Mouse (Mus musculus) urinary bladder, adult 18-20 months (tissue): ENCODE measurements around the gene Adamts16.
A peak's percentile ranks its signal among the peaks of the same experiment; 100 is the strongest.

Experiments
- DNase-seq, 2 experiments: peaks; one replicate each; pipeline ENCODE4 v3.0.0; 2022; ENCODE audit warnings: low spot score in 2 of 2, mixed read lengths in 2 of 2

Adamts16 gene

DNA sequence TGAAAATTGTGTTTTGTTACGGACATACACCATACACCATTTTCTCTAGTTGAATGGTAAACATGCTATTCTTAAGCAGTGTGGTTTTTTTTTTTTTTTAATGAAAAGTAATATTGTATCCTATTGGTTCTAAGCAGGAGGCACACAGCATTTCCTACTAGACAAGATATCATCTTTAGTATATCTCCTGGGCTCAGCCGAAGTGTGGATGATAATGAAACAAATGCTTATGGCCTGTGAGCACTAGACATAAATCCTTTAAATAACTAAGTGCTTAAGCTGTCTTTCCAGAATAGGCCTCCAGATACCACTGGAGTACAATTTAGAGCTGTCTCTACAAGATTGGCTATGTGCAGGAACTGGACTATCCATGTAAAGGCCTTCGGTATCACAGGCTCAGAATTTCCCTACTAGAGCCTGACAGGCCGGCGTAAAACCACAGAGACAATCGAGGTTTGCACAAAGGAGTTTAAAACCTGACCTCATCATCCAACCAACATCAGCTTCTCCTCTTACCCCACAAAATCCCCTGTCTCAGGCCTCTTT is 8.9 kb downstream of the Adamts16 start:
- no peak for DNase-seq

DNA sequence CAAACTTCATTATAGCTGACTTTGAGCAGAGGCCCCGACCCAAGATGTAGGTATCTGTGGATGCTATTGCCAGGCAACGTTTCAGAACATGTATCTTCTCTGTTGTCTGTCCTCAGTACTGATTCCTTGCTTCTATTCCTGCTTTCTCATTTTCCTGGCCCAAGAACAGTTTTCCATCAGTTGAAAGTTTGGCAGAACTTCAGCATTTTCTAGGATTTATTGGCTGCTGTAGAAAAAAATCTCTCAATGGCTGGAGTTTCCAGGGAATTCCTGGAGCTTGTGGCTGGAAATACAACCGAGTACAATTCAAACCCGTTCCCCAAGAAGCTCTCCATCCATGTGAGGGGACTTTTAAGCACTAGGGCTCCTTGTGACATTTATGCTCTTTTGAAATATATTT is 10.6 kb downstream of the Adamts16 start:
- no peak for DNase-seq

DNA sequence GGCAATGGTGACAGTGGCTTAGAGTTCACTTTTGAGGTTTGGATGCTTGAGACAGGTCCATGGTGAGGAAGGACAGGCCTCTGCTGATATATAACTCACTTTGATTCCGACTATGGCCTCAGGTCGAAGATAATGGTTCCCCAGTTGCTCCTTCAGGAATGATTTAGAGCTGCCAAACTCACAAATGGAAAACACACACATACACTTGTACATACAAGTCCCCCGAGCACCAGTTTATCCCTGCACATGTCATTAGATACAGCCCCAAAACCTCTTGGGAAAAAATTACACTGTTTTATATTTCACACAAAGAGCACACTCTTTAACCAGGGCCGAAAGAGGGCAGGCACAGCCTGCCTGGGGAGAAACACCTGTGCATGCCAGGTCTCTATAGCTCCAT is 14.1 kb downstream of the Adamts16 start:
- DNase-seq: no peak

DNA sequence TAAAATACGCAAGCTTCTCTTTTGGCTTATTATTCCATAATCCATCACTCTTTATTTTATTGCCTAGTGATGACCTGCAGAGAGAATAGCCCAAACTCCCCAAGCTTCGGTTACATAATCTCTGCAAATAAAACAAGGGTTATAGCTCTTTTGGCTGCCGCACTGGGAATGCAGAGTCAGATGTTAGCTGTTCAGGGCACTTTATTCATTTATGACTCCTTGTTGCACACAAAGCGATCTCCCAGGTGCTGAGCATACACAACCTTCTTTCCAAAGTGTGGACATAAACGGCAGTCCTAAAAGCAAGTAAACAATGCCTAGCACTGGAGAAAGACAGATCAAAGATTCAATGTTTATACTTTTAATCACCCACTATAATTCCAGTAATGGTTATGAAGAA is 16.3 kb downstream of the Adamts16 start:
- no peak for DNase-seq

DNA sequence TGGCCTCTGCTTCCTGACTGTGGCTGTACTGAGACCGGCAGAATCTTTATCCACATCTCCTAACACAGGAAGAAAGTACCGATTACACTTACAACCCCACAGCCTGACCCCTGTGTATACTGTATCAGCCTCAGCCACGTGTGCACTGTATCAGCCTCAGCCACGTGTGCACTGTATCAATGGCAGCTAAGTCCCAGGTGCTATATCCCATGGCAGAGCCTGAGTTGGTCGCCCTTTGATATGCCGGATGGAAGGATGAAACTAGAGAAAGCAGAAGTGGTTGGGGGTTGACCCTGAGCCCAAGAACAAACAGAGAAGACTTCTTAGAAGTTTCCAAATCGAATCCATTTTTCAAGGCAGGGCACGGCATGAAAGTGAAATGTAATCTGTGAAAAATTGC is 17.9 kb downstream of the Adamts16 start:
- DNase-seq: no peak

DNA sequence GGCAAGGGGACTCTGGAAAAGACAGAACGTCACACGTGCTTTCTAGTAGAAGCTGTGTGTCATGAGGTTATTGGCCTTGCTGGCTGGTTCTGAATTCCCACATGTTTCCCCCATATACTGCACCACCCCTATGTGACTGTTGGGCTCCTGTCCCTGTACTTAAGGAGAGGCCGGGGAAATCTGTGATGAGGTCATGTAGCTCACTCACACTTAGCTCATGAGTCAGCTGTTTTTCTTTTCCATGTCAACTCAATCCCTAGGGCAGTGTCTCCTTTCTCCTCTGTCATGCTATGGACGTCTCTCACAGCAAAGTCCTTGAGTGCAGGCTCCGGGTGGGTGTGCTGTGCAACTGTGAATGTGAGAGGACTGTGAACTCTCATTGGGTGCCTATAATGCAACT is 22.6 kb downstream of the Adamts16 start:
- DNase-seq: no peak

DNA sequence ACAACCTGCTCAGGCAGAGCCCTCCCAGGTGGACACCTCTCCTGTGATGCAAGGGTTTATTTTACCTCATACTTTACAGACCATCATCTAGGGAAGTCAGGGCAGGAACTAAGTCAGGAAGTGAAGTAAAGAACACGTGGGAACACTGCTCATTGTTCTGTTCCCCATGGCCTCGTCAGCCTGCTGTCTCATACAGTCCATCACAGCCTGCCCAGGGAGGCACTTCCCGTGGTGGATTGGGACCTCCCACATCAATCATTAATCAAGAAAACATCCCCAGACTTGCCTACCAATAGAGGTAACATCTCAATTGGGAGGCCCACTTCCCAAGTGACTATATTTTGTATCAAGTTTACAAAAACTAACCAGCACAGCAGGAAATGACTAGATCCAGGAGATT is 27.2 kb downstream of the Adamts16 start:
- DNase-seq: no peak

DNA sequence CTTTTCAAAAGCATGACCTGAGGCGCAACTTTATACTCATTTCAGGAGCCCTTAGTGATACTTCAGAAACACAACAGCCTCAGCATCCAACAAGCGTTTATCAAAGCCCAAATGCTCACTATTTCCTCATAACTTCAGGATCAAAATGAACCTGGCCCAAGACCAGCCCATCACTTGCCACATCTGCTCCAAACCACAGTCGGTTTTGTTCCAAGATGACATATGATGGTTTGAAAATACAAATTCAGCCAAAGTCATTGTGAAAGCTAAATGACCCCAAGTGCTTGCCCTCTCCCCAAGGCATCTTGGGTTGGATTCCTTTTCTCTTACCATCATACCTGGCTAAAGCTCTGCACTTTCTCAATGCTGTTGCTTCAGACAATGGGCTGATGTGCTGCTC is 36.1 kb downstream of the Adamts16 start:
- DNase-seq: no peak

DNA sequence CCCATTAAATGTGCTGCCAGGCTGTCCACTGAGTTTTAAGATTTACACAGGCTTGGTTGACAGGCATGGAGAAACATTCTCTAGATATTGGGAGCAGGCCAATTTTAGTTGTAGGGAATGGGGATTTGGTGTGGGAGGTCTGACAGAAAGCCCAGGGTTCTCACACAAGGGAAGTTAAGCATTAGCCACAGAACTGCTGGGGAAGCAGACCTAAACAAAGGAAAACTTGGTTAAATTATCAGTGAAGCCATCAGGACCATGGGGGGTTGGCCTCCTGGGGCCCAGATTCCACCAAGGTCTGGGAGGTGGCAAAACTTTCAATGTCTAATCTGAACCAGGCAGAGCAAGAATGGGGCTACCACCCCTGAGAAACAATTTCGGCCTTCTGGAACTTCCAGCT is 38.8 kb downstream of the Adamts16 start:
- no peak for DNase-seq

DNA sequence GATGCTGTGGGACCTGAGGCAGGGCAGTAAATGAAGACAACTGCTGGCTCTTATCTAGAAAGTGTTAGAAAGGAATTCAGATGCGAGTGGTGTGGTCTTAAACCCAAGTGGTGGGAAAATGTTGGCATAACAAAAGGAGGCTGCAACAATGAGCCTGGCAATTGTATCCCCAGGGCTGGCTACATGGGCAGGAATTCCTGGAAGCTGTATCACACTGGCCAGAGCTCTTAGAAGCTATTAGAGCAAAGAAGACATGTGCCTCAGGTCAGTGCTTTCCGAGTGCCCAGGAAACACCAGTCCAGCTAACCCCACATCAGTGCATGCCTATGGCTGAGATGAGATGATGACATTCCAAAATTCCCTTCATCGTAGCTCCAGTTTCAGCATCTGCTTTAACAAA is 42.3 kb downstream of the Adamts16 start:
- no peak for DNase-seq

DNA sequence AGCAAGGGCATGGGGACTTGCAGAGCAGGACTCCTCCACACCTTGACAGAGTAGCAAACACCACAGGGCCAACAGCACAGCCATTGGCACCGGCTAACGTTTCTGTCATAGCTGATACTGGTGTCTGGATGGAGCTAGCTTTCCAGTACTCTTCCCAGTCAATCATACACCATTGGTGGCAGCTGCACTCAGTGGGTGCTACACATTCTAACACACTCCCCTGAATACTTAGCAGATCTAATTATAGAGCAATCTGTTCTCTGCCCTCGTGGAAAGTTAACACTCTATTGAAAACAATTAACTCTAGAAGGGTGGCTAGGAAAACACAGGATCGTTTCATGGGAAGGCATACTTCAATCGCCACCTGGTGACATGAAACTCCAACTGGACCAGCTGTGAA is 43.2 kb downstream of the Adamts16 start:
- DNase-seq: no peak

DNA sequence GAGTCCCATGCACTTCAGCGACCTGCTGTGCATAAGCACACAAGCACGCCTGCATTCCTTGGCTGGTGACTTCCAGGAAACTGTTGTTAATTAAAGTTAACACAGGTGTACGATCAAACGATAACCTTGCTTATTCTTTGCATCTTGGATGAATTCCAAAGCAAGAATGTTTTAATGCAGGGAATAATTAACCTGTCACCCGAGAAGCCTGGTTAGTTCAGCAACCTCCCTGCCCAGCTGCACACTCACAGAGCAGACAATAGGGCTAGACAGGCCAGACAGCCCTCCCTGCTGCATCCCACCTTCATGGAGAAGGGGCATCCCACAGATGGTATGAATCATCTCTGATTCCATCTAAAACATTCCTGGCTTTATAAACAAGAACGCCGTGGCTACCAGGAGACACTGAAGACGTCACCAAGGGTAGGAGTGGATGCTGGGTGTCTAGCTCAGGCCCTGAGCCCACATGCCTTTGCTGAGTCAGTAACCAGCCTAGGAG is 47.5 kb downstream of the Adamts16 start:
- no peak for DNase-seq

DNA sequence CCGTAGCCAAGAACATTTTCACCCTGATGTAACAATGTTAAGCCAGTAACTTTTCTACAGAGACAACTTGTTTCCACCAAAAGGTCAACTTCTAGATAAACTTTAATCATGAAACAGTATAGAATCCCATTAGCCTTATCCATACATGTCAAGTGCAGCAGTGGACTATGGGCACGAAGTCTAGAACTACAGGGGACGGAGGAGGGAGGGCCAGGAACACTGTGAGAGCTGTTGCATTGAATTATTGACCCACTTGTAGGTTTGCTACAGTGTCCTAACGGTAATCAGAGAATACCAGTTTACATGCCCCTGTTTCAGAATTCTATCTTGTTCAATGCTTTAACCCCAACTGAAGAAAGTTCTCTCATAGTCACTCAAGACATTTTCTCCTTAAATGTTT is 48.0 kb downstream of the Adamts16 start:
- DNase-seq: no peak

DNA sequence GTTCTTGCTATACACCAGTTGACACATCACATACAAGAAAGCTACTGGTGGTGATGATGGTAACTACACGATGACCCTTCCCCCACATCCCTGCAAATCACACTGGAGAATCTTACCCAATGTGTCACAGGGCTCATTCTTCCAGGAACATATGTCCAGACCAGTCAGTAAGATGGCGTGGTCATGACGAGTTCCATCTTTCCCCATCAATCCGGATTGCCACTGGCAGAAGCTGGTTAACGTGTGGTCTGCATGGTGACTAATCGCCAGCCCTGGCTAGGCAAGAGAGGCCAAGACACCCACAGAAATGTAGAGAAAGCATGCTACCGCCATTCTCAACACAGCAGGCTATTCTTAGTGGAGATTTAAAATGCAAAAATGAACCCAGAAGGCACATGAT is 48.7 kb downstream of the Adamts16 start:
- DNase-seq: no peak

DNA sequence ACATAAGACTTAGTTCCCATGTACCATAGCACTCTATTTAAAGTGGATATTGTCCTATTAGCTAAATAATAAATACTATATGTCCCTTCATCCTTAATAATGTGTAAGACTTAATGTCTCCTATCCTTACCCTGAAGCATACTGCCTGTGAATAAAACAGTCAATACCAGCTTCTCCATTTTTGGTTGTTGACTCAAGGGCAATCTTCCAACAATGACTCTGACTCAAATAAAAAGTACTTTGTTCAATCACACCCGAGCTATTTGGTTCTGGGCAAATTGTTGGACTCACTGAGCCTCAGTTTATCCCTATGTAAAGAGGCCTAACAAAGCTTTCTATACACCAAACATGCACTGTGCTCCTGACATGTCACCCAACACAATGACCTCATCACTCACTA is 51.8 kb downstream of the Adamts16 start:
- no peak for DNase-seq

DNA sequence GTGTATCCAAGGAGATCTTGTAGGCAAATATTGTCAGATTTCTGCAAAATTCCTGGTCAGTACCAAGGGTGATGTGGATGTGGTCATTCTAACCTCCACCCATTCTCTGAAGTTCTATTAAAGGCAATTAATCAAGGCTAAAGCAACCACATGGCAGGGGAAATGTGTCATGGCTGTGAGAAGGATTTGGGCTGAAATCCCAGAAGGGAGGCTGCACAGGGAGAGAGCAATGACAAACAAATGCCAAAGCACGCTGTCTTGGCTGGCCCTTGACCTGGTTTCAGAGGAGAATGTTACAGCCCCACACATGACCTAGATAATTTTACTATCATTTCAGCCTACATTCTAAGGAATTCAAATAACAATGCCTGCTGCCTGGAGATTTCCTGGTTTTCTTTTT is 52.6 kb downstream of the Adamts16 start:
- DNase-seq: peak in 1 of 2 experiments; percentile 11

DNA sequence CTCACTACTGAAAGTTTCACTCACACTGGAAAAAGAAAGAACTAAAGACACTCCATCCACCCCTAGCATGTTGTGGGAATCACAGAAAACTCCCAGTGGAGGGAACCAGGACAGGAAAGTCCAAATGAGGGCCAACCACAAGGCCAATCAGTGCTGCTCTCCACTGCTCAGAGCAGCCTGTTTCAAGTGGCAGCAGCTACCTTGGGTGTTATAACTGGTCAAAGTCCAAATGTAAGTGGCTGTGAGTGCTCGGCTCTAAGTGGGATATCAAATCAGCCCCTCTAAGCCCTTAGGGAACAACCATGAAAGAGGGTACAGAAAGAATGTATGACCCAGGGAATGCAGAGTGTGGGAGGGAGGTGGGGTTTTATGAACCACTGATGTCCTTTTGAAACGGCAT is 56.5 kb downstream of the Adamts16 start:
- DNase-seq: no peak

DNA sequence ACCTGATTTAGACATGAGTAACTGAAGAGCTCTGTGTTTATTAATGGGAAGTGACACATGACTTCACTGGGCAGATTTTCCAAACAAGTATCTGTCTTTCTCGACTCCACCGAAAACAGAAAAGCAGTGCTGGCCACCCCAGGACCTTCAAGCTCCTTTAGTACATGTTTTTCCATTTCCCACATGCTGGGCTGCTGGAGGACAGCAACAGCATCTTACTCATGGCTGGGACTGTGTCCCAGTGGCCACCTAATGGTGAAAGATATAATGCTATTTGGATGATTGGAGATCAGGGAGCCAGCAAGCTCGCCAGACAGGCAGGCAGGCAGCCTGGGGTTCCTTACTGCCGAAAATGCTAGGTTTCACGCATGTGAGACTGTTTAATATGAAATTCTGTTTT is 57.5 kb downstream of the Adamts16 start:
- no peak for DNase-seq

DNA sequence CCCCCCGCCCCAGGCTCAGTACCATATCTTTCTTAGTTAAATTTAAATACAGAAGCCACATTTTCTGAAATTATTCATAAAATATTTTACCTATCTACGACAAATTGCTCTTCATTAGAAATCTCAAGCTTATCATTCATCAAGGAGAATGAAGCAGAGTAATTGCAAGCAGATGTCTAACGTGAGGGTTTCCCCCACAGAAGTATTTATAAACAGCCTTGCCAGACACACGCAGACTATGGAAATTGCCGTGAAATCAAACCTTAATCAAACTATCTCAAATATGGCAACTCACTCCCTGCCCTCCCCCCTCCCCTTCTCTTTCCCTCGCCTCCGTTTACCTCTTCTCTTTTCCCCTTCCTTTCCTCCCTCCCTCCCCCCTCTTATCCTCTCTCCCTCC is 61.8 kb downstream of the Adamts16 start:
- DNase-seq: no peak

DNA sequence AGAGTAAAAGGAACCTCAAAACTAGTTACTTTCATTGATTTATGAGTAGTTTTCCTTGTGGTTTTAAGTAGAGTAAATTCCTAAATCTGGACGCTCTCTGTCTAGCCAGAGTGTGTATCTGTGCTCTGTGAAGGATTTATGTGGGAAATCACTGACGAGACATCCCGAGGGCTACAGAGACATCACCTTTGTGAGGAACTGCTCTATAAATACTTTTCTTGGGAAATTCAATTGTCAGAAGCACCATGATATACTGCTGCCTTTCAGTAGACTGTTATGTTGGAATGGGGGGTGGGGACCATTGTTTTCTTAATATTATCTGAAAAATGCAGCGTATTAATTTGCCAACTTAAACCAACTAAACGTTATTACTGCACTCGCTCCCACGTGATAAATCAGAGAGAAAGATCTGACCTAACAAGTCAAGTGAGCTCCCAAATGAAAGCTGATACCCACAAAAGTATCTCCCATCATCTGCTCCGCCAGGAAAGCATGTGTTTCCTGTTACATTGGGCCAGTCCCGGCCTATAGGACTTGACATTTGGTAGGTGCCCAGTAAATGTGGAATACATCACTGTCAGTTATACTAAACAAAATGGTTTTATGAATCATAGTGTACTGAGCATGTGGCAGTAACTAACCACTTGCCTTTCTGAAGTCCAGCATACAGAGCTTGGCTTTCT is 62.6 kb downstream of the Adamts16 start:
- no peak for DNase-seq

DNA sequence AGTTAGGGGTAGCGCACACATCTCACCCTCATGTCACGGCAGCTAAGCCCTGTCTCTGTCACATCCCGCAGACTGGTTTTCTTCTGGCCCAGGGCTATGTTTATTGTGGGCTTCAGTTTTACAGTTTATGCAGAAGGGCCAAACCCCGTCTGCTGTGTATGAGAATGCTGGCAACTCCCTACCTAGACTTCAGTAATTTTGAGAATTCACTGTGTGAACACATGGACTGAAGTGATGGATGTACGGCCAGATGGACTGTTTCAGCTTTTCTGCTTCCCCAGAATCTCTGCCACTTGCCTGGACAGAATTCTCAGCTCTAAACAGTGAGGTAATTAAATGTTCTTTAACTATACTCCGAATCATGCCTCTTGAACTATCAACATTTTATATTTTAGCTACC is 70.5 kb downstream of the Adamts16 start:
- DNase-seq: no peak

DNA sequence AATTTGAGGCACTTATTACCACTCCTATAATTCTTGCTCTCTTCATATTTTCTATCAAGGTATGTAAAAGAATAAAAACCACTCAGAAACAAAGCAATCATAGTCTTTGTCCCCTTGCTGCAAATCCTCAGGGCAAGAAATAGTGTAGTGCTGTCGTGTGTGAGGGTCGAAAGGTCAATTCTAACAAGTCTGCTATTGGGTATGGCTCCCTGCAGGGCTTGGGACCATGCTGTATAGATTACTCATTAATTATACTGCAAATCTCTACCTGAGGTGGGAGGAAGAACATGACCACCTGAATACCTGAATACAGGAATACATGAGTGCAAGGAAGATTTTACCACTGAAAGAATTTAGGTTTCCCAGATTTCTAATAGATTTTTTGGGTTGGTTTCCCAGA is 72.5 kb downstream of the Adamts16 start:
- DNase-seq: no peak

DNA sequence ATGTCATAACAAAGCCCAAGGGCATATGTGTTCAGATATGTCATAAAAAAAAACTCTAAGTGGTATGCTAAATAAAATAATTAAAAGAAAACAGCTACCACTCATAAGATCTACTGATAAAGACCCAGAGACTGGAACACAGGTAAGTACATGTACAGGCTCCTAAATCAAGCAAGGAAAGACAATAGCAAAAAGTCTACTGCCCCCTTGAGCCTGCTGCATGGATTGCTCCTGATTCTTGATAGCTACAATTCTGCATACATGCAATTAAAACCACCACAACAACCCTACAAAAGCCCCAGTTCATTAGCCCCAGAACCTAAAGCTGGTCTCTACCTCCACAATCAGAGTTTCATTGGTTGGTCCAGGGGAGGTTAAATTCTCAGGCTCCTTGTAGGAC is 74.1 kb downstream of the Adamts16 start:
- DNase-seq: peak in 1 of 2 experiments; percentile 4

DNA sequence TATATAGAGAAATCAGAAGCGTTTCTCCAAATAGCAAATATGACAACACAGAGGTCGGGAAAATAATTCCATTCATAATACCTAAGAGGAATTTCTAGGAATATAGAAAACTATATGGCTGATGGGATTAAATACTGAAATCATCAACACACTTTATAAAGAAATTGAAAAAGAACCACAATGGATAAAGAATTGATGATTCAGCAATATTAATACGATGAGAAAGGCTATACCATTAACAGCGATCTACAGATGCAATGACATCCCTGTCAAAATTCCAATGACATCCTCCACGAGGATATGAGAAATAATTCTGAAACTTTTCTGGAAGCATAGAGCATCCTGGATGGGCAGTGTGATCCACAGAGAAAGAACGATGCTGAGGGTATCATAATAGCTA is 76.9 kb downstream of the Adamts16 start:
- DNase-seq: no peak
